Comparison of ENCODE assay signal across 8 mouse cellular contexts in genomic region chr3:136725311-136726156, GRCm38 (mm10). TPM values are rescaled to one million over a fixed set of nuclear protein-coding genes. Genes with fewer than 3 reads are reported as not detected.
DNase-seq lines count a peak whose midpoint lies in the region; ATAC-seq and TF ChIP-seq lines count a peak whose summit lies in the region.

No protein-coding gene starts in this region.

- H3K4me2 ChIP-seq in midbrain, embryonic 14.5 days (ENCODE audit: low read length), result no peak overlapping the region
- no peak overlapping the region for H3K4me2 ChIP-seq in intestine, embryonic 15.5 days (replicated peaks)
- H3K4me2 ChIP-seq in liver, embryonic 15.5 days, result peak overlapping the region; percentile 39
- H3K4me2 ChIP-seq in forebrain, embryonic 12.5 days, result no peak overlapping the region

- H3K4me1 ChIP-seq in midbrain, embryonic 10.5 days, result no peaks in the 10 kb centered on the region; the same call in 1 of the 2 replicates
- 0 out of 2 replicates have a peak, but pooled peaks cover 6% of the 10 kb centered on the region for H3K4me1 ChIP-seq in midbrain, embryonic 14.5 days (ENCODE audit: control insufficient read depth, insufficient read depth, low read length)
- no peaks in the 10 kb centered on the region; the same call in 1 of the 2 replicates for H3K4me1 ChIP-seq in intestine, embryonic 15.5 days (replicated peaks)
- no peaks in the 10 kb centered on the region; the same call in 1 of the 2 replicates for H3K4me1 ChIP-seq in liver, embryonic 15.5 days (replicated peaks)
- H3K4me1 ChIP-seq in forebrain, embryonic 12.5 days, result no peaks in the 10 kb centered on the region

- peaks cover 3% of the 10 kb centered on the region; the same call in 1 of the 2 replicates for H3K36me3 ChIP-seq in midbrain, embryonic 10.5 days
- H3K36me3 ChIP-seq in midbrain, embryonic 14.5 days (ENCODE audit: control insufficient read depth, insufficient read depth, low read length), result no peaks in the 10 kb centered on the region
- no peaks in the 10 kb centered on the region for H3K36me3 ChIP-seq in intestine, embryonic 15.5 days
- no peaks in the 10 kb centered on the region for H3K36me3 ChIP-seq in liver, embryonic 15.5 days (replicated peaks)
- H3K36me3 ChIP-seq in forebrain, embryonic 12.5 days (replicated peaks), result no peaks in the 10 kb centered on the region

- H3K9ac ChIP-seq in midbrain, embryonic 14.5 days (replicated peaks; ENCODE audit: low read length), result no peak overlapping the region
- H3K9ac ChIP-seq in intestine, embryonic 15.5 days, result no peak overlapping the region
- no peak overlapping the region for H3K9ac ChIP-seq in liver, embryonic 15.5 days
- no peak overlapping the region for H3K9ac ChIP-seq in forebrain, embryonic 12.5 days

- H3K4me3 ChIP-seq in midbrain, embryonic 10.5 days, result no peak overlapping the region
- H3K4me3 ChIP-seq in midbrain, embryonic 14.5 days (replicated peaks; ENCODE audit: low read depth, low read length), result no peak overlapping the region
- H3K4me3 ChIP-seq in intestine, embryonic 15.5 days (replicated peaks), result no peak overlapping the region
- 0 out of 2 replicates have a peak overlapping the region, but pooled peaks have one; percentile 15 for H3K4me3 ChIP-seq in liver, embryonic 15.5 days (replicated peaks)
- no peak overlapping the region for H3K4me3 ChIP-seq in forebrain, embryonic 12.5 days (replicated peaks)

- peaks cover 7% of the 10 kb centered on the region; the same call in 1 of the 2 replicates for H3K9me3 ChIP-seq in midbrain, embryonic 10.5 days (replicated peaks)
- no peaks in the 10 kb centered on the region for H3K9me3 ChIP-seq in midbrain, embryonic 14.5 days (ENCODE audit: control insufficient read depth, low read length)
- H3K9me3 ChIP-seq in intestine, embryonic 15.5 days, result no peaks in the 10 kb centered on the region
- no peaks in the 10 kb centered on the region for H3K9me3 ChIP-seq in liver, embryonic 15.5 days (replicated peaks)
- no peaks in the 10 kb centered on the region for H3K9me3 ChIP-seq in forebrain, embryonic 12.5 days

- ATAC-seq in midbrain, embryonic 14.5 days (ENCODE audit: low FRiP score, low TSS enrichment), result no peak
- ATAC-seq in intestine, embryonic 15.5 days, result 0 out of 2 replicates have a peak, but pooled peaks have one; percentile 25
- ATAC-seq in liver, embryonic 15.5 days (ENCODE audit: insufficient read depth), result no peak
- no peak for ATAC-seq in forebrain, embryonic 12.5 days (ENCODE audit: low FRiP score)

- H3K27ac ChIP-seq in midbrain, embryonic 10.5 days (replicated peaks), result no peak overlapping the region
- H3K27ac ChIP-seq in midbrain, embryonic 14.5 days (replicated peaks; ENCODE audit: low read depth, low read length), result no peak overlapping the region
- no peak overlapping the region for H3K27ac ChIP-seq in intestine, embryonic 15.5 days
- no peak overlapping the region for H3K27ac ChIP-seq in liver, embryonic 15.5 days (replicated peaks)
- no peak overlapping the region for H3K27ac ChIP-seq in forebrain, embryonic 12.5 days

- no peaks in the 10 kb centered on the region for H3K27me3 ChIP-seq in midbrain, embryonic 10.5 days (ENCODE audit: low read depth, poor library complexity, severe bottlenecking)
- H3K27me3 ChIP-seq in midbrain, embryonic 14.5 days (ENCODE audit: control insufficient read depth, insufficient read depth, low read length), result no peaks in the 10 kb centered on the region
- no peaks in the 10 kb centered on the region for H3K27me3 ChIP-seq in intestine, embryonic 15.5 days (replicated peaks)
- no peaks in the 10 kb centered on the region for H3K27me3 ChIP-seq in liver, embryonic 15.5 days
- H3K27me3 ChIP-seq in forebrain, embryonic 12.5 days, result no peaks in the 10 kb centered on the region

- no peak for TF ChIP-seq CTCF in brain, embryonic 14.5 days (IDR thresholded peaks at IDR 0.05; ENCODE audit: borderline replicate concordance, extremely low read depth, insufficient read depth, insufficient read length)

- WGBS in midbrain, embryonic 10.5 days, result 73% methylated on average over 7 of the region's 7 CpGs
- WGBS in midbrain, embryonic 14.5 days, result 80% methylated on average over 7 of the region's 7 CpGs
- WGBS in intestine, embryonic 15.5 days, result 26% methylated on average over 7 of the region's 7 CpGs
- WGBS in liver, embryonic 15.5 days (ENCODE audit: insufficient replicate concordance), result 9% methylated on average over 7 of the region's 7 CpGs
- 80% methylated on average over 7 of the region's 7 CpGs for WGBS in forebrain, embryonic 12.5 days

- no peak for TF ChIP-seq POLR2A in brain, embryonic 14.5 days (IDR thresholded peaks at IDR 0.05; ENCODE audit: borderline replicate concordance, extremely low read depth, insufficient read depth, insufficient read length, poor library complexity, severe bottlenecking)

- peak; percentile 23 for DNase-seq in midbrain, embryonic 10.5 days (ENCODE audit: low spot score)
- no peak for DNase-seq in midbrain, embryonic 14.5 days
- DNase-seq in brain, embryonic 14.5 days (ENCODE audit: low read depth), result peak; percentile 37
- DNase-seq in gastrocnemius, adult 8-10 months (ENCODE audit: low spot score in 2 of 2), result peak; percentile 79 to 85
- DNase-seq in ovary, postnatal 10 days (ENCODE audit: low spot score), result peak; percentile 29

RNA-seq across cellular contexts. Expression of gene Ppp3ca, which starts 55.6 kb away (rescaled TPM):
- 30.0 and 36.8 TPM in 2 replicates for polyA plus RNA-seq in midbrain, embryonic 10.5 days (2016; fragmentation: Nextera tagmentation; extraction: Ambion mirVana)
- 136 and 145 TPM in 2 replicates for polyA plus RNA-seq in midbrain, embryonic 14.5 days (2014; fragmentation: Nextera tagmentation; extraction: Ambion mirVana)
- polyA plus RNA-seq in brain, embryonic 14.5 days (2012; rRNA removed), result 55.4 and 78.6 TPM in 2 replicates
- 100 to 1,000 TPM; 161 to 203 (median 178) TPM for total RNA-seq in gastrocnemius, adult 8-10 months (2022)
- 43.8 and 47.5 TPM in 2 replicates for polyA plus RNA-seq in intestine, embryonic 15.5 days (2015; fragmentation: Nextera tagmentation; extraction: Ambion mirVana)
- polyA plus RNA-seq in liver, embryonic 15.5 days (2015; fragmentation: Nextera tagmentation; extraction: Ambion mirVana), result 10.7 TPM in 2 replicates
- 84.3 and 92.4 TPM in 2 replicates for polyA plus RNA-seq in forebrain, embryonic 12.5 days (2016; fragmentation: Nextera tagmentation; extraction: Ambion mirVana)
